Mouse (Mus musculus) T-helper 17 cell (primary cell): ENCODE measurements around the gene Gm21822.
"Not testable (repeated sequence)": the region's sequence is repeated elsewhere in the genome, so short reads cannot be mapped to it uniquely, and the experiment has no call there.

Source experiments
- in situ Hi-C, 2 experiments: fragments of 300-600 bp; cut with MboI, MseI; formaldehyde crosslinking; loops; 1 replicate in 1 of 2; 2 replicates in 1 of 2; pipeline ENCODE4 v1.15.1; 2025; ENCODE audit warnings: high pct_unique_total_duplicates in 2 of 2

The Gm21822 gene

GRCm38 (mm10) chrY:18654182-18654581 lies at the start of gene Gm21822:
Gene Gm21822 (plus strand): TSS chrY:18654482.
- in situ Hi-C loops = not testable (repeated sequence)
